Mouse (Mus musculus) spleen, adult 2 months (tissue): ENCODE data around the gene Trappc2l.

ENCODE experiments used
- CTCF ChIP-seq: fragments of 200-500 bp; IDR thresholded peaks from 2 replicates; pipeline ENCODE4 v1.5.1; 2011; ENCODE audit warnings: mild to moderate bottlenecking, inconsistent platforms; ENCODE audit not compliant: insufficient read depth, insufficient read length, insufficient replicate concordance; ENCODE audit errors: extremely low read depth
- POLR2A ChIP-seq: fragments of 200-500 bp; IDR thresholded peaks from 2 replicates; pipeline ENCODE4 v1.6.1; 2011; ENCODE audit warnings: low read depth, low read length, inconsistent platforms

- TF ChIP-seq CTCF (no peak), POLR2A (no peak)
Measured at GRCm38 (mm10) chr8:122637230-122637629, 25.8 kb downstream of the Trappc2l start.
